Mouse (Mus musculus) neural tube, embryonic 13.5 days (tissue): ENCODE results near the gene Ppfia1. TPM values are rescaled to one million over a fixed set of nuclear protein-coding genes. Genes with fewer than 3 reads are reported as not detected.

Experiments
- ATAC-seq: fragments of 200-750 bp; cut with Nextera tagmentation; 2 replicates; pipeline ENCODE4 v1.8.0; 2017; ENCODE audit warnings: low read depth, mild to moderate bottlenecking, moderate TSS enrichment, moderate library complexity
- H3K27ac ChIP-seq: fragments of 300-500 bp; sonication (generic); replicated peaks from 2 replicates; pipeline ENCODE4 v1.5.1; 2015; ENCODE audit warnings: moderate library complexity, mild to moderate bottlenecking, inconsistent platforms
- H3K27me3 ChIP-seq: fragments of 300-500 bp; sonication (generic); 2 replicates; pipeline ENCODE4 v1.6.1; 2015; ENCODE audit warnings: mild to moderate bottlenecking, inconsistent platforms
- H3K36me3 ChIP-seq: fragments of 300-500 bp; sonication (generic); 2 replicates; pipeline ENCODE4 v1.6.1; 2015; ENCODE audit warnings: mild to moderate bottlenecking, inconsistent platforms
- H3K4me1 ChIP-seq: fragments of 300-500 bp; sonication (generic); replicated peaks from 2 replicates; pipeline ENCODE4 v1.6.1; 2015; ENCODE audit warnings: inconsistent platforms
- H3K4me2 ChIP-seq: fragments of 300-500 bp; sonication (generic); 2 replicates; pipeline ENCODE4 v1.6.1; 2015; ENCODE audit warnings: inconsistent platforms, mild to moderate bottlenecking, moderate library complexity
- H3K4me3 ChIP-seq: fragments of 300-500 bp; sonication (generic); 2 replicates; pipeline ENCODE4 v1.5.1; 2015; ENCODE audit warnings: mild to moderate bottlenecking, inconsistent platforms
- H3K9ac ChIP-seq: fragments of 300-500 bp; sonication (generic); 2 replicates; pipeline ENCODE4 v1.6.1; 2015; ENCODE audit warnings: moderate library complexity, mild to moderate bottlenecking, inconsistent platforms
- H3K9me3 ChIP-seq: fragments of 300-500 bp; sonication (generic); 2 replicates; pipeline ENCODE4 v1.6.1; 2016; ENCODE audit warnings: inconsistent platforms
- WGBS: fragments of 180-500 bp; shearing (Covaris S2); methylation state at CpG from one replicate; pipeline ENCODE4 v1.1.7; 2015; 5-methylcytosine and 5-hydroxymethylcytosine counted together
- polyA plus RNA-seq: library from polyadenylated mRNA; unstranded; fragments of >200 nt; fragmentation: Nextera tagmentation; extraction: Ambion mirVana; gene quantifications from 2 replicates; pipeline ENCODE4 v1.2.1, GENCODE M21; 2015

The Ppfia1 gene
- polyA plus RNA-seq, 1 experiment from 2014 or later = 28.4 TPM

- H3K27ac ChIP-seq = no peak overlapping the region
- 96% methylated on average over 5 of the region's 5 CpGs for WGBS
Observed at GRCm38 (mm10) chr7:144541351-144541750, 12.2 kb downstream of the Ppfia1 start.

GRCm38 (mm10) chr7:144539146-144539545, 14.4 kb downstream of the Ppfia1 start:
- ATAC-seq = no peak

More at GRCm38 (mm10) chr7:144541351-144541750, 12.2 kb downstream of the Ppfia1 start:
- 0 out of 2 replicates have a peak, but pooled peaks cover 9% of the 10 kb centered on the region for H3K4me1 ChIP-seq
- no peaks in the 10 kb centered on the region for H3K27me3 ChIP-seq
- H3K36me3 ChIP-seq = 0 out of 2 replicates have a peak, but pooled peaks cover 8% of the 10 kb centered on the region
- H3K4me3 ChIP-seq = no peak overlapping the region
- no peak overlapping the region for H3K9ac ChIP-seq
- H3K9me3 ChIP-seq = no peaks in the 10 kb centered on the region
- no peak for ATAC-seq
- H3K4me2 ChIP-seq = no peak overlapping the region

GRCm38 (mm10) chr7:144538030-144538644, 15.4 kb downstream of the Ppfia1 start:
- no peak for ATAC-seq
- Histone ChIP-seq H3K36me3 (no peaks in the 10 kb centered on the region), H3K4me1 (no peaks in the 10 kb centered on the region), H3K9me3 (no peaks in the 10 kb centered on the region), H3K27ac (no peak overlapping the region), H3K4me3 (no peak overlapping the region), H3K27me3 (no peaks in the 10 kb centered on the region), H3K9ac (no peak overlapping the region), H3K4me2 (no peak overlapping the region)
- WGBS = 94% methylated on average over 4 of the region's 4 CpGs

More at GRCm38 (mm10) chr7:144539146-144539545, 14.4 kb downstream of the Ppfia1 start:
- no peak overlapping the region for H3K4me2 ChIP-seq
- H3K9ac ChIP-seq = no peak overlapping the region
- no peaks in the 10 kb centered on the region for H3K4me1 ChIP-seq
- 78% methylated on average over 2 of the region's 2 CpGs for WGBS
- no peaks in the 10 kb centered on the region for H3K9me3 ChIP-seq
- H3K27ac ChIP-seq = no peak overlapping the region
- H3K4me3 ChIP-seq = no peak overlapping the region
- no peaks in the 10 kb centered on the region for H3K36me3 ChIP-seq
- no peaks in the 10 kb centered on the region for H3K27me3 ChIP-seq

- no peak for ATAC-seq
- no peak overlapping the region for H3K27ac ChIP-seq
- H3K4me1 ChIP-seq = peaks cover 12% of the 10 kb centered on the region; the same call in 1 of the 2 replicates
- 91% methylated on average over 3 of the region's 3 CpGs for WGBS
- no peak overlapping the region for H3K4me2 ChIP-seq
- no peaks in the 10 kb centered on the region for H3K9me3 ChIP-seq
- H3K9ac ChIP-seq = no peak overlapping the region
- H3K4me3 ChIP-seq = no peak overlapping the region
- no peaks in the 10 kb centered on the region for H3K36me3 ChIP-seq
- no peaks in the 10 kb centered on the region for H3K27me3 ChIP-seq
Observed at GRCm38 (mm10) chr7:144536367-144536766, 17.2 kb downstream of the Ppfia1 start.

GRCm38 (mm10) chr7:144534773-144535172, 18.8 kb downstream of the Ppfia1 start:
- 83% methylated on average over 3 of the region's 3 CpGs for WGBS
- Histone ChIP-seq H3K27ac (no peak overlapping the region), H3K4me3 (no peak overlapping the region), H3K4me2 (no peak overlapping the region), H3K9ac (no peak overlapping the region), H3K4me1 (peaks cover 12% of the 10 kb centered on the region; the same call in 1 of the 2 replicates), H3K9me3 (no peaks in the 10 kb centered on the region), H3K36me3 (no peaks in the 10 kb centered on the region), H3K27me3 (no peaks in the 10 kb centered on the region)
- ATAC-seq = no peak

DNA sequence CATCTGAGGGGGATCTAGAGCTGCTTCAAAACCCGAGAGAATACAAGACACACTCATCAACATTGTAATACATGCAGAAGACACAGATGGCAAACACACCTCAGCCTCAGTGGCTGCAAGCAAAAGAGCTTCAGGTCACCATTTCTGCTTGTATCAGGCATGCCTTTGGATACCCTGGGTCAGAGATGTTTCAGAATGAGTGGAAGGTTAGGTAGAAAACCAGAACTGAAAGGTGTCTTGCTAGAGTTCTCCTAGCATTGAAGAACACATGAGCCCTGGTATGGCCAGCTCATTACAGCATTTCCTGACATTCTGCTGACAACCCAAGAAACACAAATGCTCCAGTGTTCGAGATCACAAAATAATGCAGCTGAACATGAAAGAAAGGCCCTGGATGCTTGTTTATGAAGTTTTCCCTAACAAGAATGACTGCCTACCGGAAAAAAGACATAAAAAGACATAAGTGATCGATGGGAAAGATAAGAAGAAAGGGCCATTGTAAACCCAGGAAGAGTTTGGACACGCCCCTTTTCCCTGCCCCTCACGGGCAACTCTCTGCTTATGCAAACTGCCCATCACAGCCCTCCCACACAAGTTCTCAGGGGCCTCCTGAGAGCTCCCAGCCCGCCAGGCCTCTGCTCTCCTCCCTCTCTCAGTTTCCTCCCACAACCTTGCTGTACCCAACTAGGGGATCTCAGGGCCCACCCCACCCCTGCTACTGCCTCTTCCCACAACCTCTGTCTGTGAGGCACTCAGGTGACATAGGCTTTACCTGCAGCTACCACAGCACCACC, 21.7 kb downstream of the Ppfia1 start:
- Histone ChIP-seq H3K9ac (no peak overlapping the region), H3K27ac (no peak overlapping the region), H3K9me3 (no peaks in the 10 kb centered on the region), H3K36me3 (no peaks in the 10 kb centered on the region), H3K4me1 (peaks cover 30% of the 10 kb centered on the region), H3K4me2 (no peak overlapping the region), H3K4me3 (no peak overlapping the region), H3K27me3 (no peaks in the 10 kb centered on the region)
- ATAC-seq = no peak
- WGBS = 37% methylated on average over 7 of the region's 7 CpGs

GRCm38 (mm10) chr7:144529851-144530250, 23.7 kb downstream of the Ppfia1 start:
- WGBS = 91% methylated on average over 3 of the region's 3 CpGs
- Histone ChIP-seq H3K4me1 (peaks cover 30% of the 10 kb centered on the region), H3K27me3 (no peaks in the 10 kb centered on the region), H3K9me3 (no peaks in the 10 kb centered on the region), H3K4me2 (no peak overlapping the region), H3K36me3 (no peaks in the 10 kb centered on the region), H3K4me3 (no peak overlapping the region), H3K27ac (no peak overlapping the region), H3K9ac (no peak overlapping the region)
- ATAC-seq = no peak

GRCm38 (mm10) chr7:144527723-144528221, 25.8 kb downstream of the Ppfia1 start:
- Histone ChIP-seq H3K9ac (no peak overlapping the region), H3K36me3 (no peaks in the 10 kb centered on the region), H3K27me3 (no peaks in the 10 kb centered on the region), H3K4me1 (peaks cover 30% of the 10 kb centered on the region), H3K4me3 (no peak overlapping the region), H3K4me2 (no peak overlapping the region), H3K9me3 (no peaks in the 10 kb centered on the region), H3K27ac (no peak overlapping the region)
- ATAC-seq = no peak
- WGBS = 61% methylated on average over 1 of the region's 1 CpGs

- H3K4me2 ChIP-seq = no peak overlapping the region
- H3K4me3 ChIP-seq = no peak overlapping the region
- no peaks in the 10 kb centered on the region for H3K36me3 ChIP-seq
- no peaks in the 10 kb centered on the region for H3K27me3 ChIP-seq
- H3K4me1 ChIP-seq = peaks cover 20% of the 10 kb centered on the region
- H3K27ac ChIP-seq = no peak overlapping the region
- ATAC-seq = no peak
- H3K9ac ChIP-seq = no peak overlapping the region
- H3K9me3 ChIP-seq = no peaks in the 10 kb centered on the region
- WGBS = 51% methylated on average over 2 of the region's 2 CpGs
Observed at GRCm38 (mm10) chr7:144526649-144527048, 26.9 kb downstream of the Ppfia1 start.

DNA sequence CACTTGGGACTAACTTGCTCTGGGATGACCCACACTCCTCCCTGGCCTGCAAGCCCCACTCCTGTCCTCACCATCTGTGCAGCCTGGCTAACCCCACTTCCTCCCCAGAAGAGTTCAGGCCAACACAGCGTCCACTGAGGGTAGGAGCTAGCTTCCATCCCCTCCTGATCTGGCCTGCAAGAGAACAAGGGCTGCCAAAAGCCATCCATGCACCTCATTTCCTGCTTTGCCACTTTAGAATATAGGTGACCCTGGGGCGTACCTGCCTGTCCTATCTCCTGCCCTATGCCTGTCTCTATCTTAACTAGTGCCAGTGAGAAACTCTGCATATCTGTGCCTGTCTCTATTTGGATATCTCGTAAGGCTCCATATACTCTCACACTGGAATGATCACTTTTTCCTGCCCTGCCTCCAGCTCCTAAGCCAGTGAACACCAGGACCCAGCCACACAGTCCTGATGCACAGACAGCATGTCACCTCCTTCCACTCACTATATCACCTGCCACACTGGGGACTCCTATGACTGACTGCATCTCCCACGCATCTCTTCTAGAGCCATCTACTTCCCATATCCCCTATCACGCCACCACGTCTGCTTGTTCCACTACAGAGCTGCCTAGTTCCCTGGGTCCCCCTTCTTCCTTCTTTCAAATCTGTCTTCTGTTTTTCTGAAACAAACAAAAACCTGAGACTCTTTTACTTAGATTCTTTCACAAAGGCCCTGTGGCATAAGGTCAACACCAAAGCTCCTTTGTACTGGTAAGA, 28.9 kb downstream of the Ppfia1 start:
- ATAC-seq = no peak
- H3K4me2 ChIP-seq = no peak overlapping the region
- 86% methylated on average over 6 of the region's 6 CpGs for WGBS

DNA sequence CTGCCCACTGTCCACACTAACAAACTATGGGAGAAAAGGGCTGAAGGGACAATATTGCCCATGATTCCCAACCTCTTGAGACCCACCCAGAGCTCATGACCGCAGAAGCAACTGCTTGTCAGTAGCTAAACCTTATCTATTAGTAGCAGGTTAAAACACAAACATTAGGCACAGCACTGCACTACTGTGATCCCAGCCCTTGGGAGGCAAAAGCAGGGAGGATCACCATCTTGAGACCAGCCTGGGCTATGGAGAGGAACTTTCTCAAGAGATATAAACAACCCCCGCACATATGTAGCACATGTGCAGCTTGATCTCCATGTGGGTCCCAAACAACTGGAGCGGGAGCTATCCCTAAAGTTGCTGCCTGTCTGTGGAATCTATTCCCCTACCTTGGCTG, 30.1 kb downstream of the Ppfia1 start:
- H3K4me1 ChIP-seq = peaks cover 15% of the 10 kb centered on the region
- 86% methylated on average over 3 of the region's 3 CpGs for WGBS
- H3K36me3 ChIP-seq = peaks cover 26% of the 10 kb centered on the region

More for the DNA sequence above, 28.9 kb downstream of the Ppfia1 start:
- peaks cover 18% of the 10 kb centered on the region for H3K4me1 ChIP-seq
- no peak overlapping the region for H3K27ac ChIP-seq
- H3K36me3 ChIP-seq = peaks cover 14% of the 10 kb centered on the region
- H3K9me3 ChIP-seq = no peaks in the 10 kb centered on the region
- no peak overlapping the region for H3K4me3 ChIP-seq
- no peaks in the 10 kb centered on the region for H3K27me3 ChIP-seq
- H3K9ac ChIP-seq = no peak overlapping the region

DNA sequence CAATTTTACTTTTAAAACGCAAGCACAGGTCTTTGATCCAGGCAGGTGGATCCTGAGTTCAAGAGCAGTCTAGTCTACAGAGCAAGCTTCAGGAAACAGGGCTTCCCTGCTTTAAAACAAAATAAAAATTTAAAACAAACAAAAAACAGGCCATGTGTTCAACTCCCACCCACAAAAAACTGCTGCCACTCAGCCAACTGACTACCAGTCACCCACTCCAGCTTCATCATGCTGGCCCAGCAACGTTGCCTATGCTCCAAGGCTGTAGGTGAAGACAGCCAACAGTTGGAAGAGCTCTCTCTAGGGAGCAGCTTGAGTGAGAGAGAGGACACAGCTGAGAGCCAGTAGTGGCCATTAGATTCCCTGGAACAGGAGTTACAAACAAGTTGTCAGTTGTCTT, 31.6 kb downstream of the Ppfia1 start:
- H3K27ac ChIP-seq = no peak overlapping the region
- 0 out of 2 replicates have a peak, but pooled peaks cover under 1% of the 10 kb centered on the region for H3K4me1 ChIP-seq
- WGBS = 95% methylated on average over 2 of the region's 2 CpGs
- ATAC-seq = no peak
- peaks cover 37% of the 10 kb centered on the region for H3K36me3 ChIP-seq
- no peaks in the 10 kb centered on the region for H3K27me3 ChIP-seq
- H3K4me2 ChIP-seq = no peak overlapping the region
- H3K4me3 ChIP-seq = no peak overlapping the region
- no peak overlapping the region for H3K9ac ChIP-seq
- no peaks in the 10 kb centered on the region for H3K9me3 ChIP-seq

More for the DNA sequence above, 30.1 kb downstream of the Ppfia1 start:
- Histone ChIP-seq H3K27me3 (no peaks in the 10 kb centered on the region), H3K4me2 (no peak overlapping the region), H3K4me3 (no peak overlapping the region), H3K27ac (no peak overlapping the region), H3K9me3 (no peaks in the 10 kb centered on the region), H3K9ac (no peak overlapping the region)
- no peak for ATAC-seq
